Mouse (Mus musculus) midbrain, embryonic 11.5 days (tissue): Measurements from ENCODE around the gene Vasp. TPM values are rescaled to one million over a fixed set of nuclear protein-coding genes. Genes with fewer than 3 reads are reported as not detected.

Experiments
- ATAC-seq: fragments of 200-750 bp; cut with Nextera tagmentation; 2 replicates; pipeline ENCODE4 v1.8.0; 2017; ENCODE audit warnings: moderate TSS enrichment, moderate library complexity; ENCODE audit not compliant: low FRiP score
- DNase-seq: peaks from one replicate; pipeline ENCODE4 v3.0.0; 2015; ENCODE audit warnings: low spot score; ENCODE audit errors: missing footprints
- H3K27ac ChIP-seq: fragments of 300-500 bp; sonication (generic); 2 replicates; pipeline ENCODE4 v1.5.1; 2014; ENCODE audit warnings: low read depth, low read length
- H3K27me3 ChIP-seq: fragments of 300-500 bp; sonication (generic); 2 replicates; pipeline ENCODE4 v1.6.1; 2014; ENCODE audit warnings: mild to moderate bottlenecking, low read length, moderate library complexity, mixed read lengths; ENCODE audit not compliant: control insufficient read depth, insufficient read depth
- H3K36me3 ChIP-seq: fragments of 300-500 bp; sonication (generic); 2 replicates; pipeline ENCODE4 v1.6.1; 2014; ENCODE audit warnings: mild to moderate bottlenecking, low read length, moderate library complexity, mixed read lengths; ENCODE audit not compliant: control insufficient read depth, insufficient read depth
- H3K4me1 ChIP-seq: fragments of 300-500 bp; sonication (generic); 2 replicates; pipeline ENCODE4 v1.6.1; 2014; ENCODE audit warnings: low read length; ENCODE audit not compliant: control insufficient read depth, insufficient read depth
- H3K4me2 ChIP-seq: fragments of 300-500 bp; sonication (generic); 2 replicates; pipeline ENCODE4 v1.6.1; 2014; ENCODE audit warnings: mild to moderate bottlenecking, moderate library complexity
- H3K4me3 ChIP-seq: fragments of 300-500 bp; sonication (generic); 2 replicates; pipeline ENCODE4 v1.5.1; 2014; ENCODE audit warnings: low read depth, low read length
- H3K9ac ChIP-seq: fragments of 300-500 bp; sonication (generic); 2 replicates; pipeline ENCODE4 v1.6.1; 2014; ENCODE audit warnings: low read length
- H3K9me3 ChIP-seq: fragments of 300-500 bp; sonication (generic); 2 replicates; pipeline ENCODE4 v1.6.1; 2016; ENCODE audit warnings: low read length; ENCODE audit not compliant: control insufficient read depth
- WGBS: fragments of 180-500 bp; shearing (Covaris S2); extraction: QIAGEN DNeasy Blood & Tissue Kit; methylation state at CpG from one replicate; pipeline ENCODE4 v1.1.7; 2014; 5-methylcytosine and 5-hydroxymethylcytosine counted together
- polyA plus RNA-seq: library from polyadenylated mRNA; unstranded; fragments of >200 nt; fragmentation: Nextera tagmentation; extraction: Ambion mirVana; gene quantifications from 2 replicates; pipeline ENCODE4 v1.2.1, GENCODE M21; 2014

Gene Vasp
- polyA plus RNA-seq, 1 experiment from 2014 or later, result 46.0 TPM

DNA sequence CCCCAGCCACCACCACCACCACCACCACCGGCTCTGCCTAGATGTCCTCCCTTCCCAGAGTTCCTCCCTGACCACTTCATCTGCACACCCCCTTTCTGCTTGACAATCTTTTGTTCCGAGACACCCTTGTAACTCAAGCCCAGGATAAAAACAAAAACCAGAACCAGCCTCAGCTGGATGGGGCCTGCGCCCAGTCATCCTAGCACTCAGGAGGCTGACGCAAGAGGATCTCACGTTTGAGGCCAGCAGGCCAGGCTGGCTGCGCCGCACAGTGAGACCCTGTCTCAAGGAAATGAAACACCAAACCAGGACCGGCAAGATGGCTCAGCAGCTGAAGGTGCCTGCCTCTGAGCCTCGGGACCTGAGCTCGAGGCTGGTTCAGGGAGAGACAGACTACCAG is 4.6 kb downstream of the Vasp start:
- Histone ChIP-seq H3K4me1 (peaks cover 13% of the 10 kb centered on the region), H3K4me3 (no peak overlapping the region), H3K36me3 (peaks cover 11% of the 10 kb centered on the region), H3K27me3 (no peaks in the 10 kb centered on the region), H3K9ac (no peak overlapping the region), H3K4me2 (no peak overlapping the region), H3K27ac (no peak overlapping the region), H3K9me3 (no peaks in the 10 kb centered on the region)
- ATAC-seq, result no peak
- WGBS, result 74% methylated on average over 10 of the region's 10 CpGs
- no peak for DNase-seq

- no peaks in the 10 kb centered on the region for H3K27me3 ChIP-seq
- no peaks in the 10 kb centered on the region for H3K9me3 ChIP-seq
- H3K4me3 ChIP-seq, result no peak overlapping the region
- ATAC-seq (no peak), DNase-seq (no peak)
- peaks cover 11% of the 10 kb centered on the region for H3K36me3 ChIP-seq
- peaks cover 13% of the 10 kb centered on the region for H3K4me1 ChIP-seq
- 88% methylated on average over 10 of the region's 10 CpGs for WGBS
- H3K9ac ChIP-seq, result no peak overlapping the region
- H3K27ac ChIP-seq, result no peak overlapping the region
- H3K4me2 ChIP-seq, result no peak overlapping the region
These were observed 5.4 kb downstream of the Vasp start for GRCm38 (mm10) chr7:19265928-19266822.

GRCm38 (mm10) chr7:19265147-19265546 is 6.5 kb downstream of the Vasp start:
- no peak overlapping the region for H3K9ac ChIP-seq
- ATAC-seq, result no peak
- no peak overlapping the region for H3K4me2 ChIP-seq
- no peaks in the 10 kb centered on the region for H3K27me3 ChIP-seq
- H3K4me3 ChIP-seq, result no peak overlapping the region
- peaks cover 12% of the 10 kb centered on the region for H3K36me3 ChIP-seq
- DNase-seq, result no peak
- peaks cover 7% of the 10 kb centered on the region for H3K4me1 ChIP-seq
- no peak overlapping the region for H3K27ac ChIP-seq
- H3K9me3 ChIP-seq, result no peaks in the 10 kb centered on the region
- 88% methylated on average over 7 of the region's 7 CpGs for WGBS

- ATAC-seq, result no peak
- H3K36me3 ChIP-seq, result peaks cover 10% of the 10 kb centered on the region
- H3K9me3 ChIP-seq, result no peaks in the 10 kb centered on the region
- H3K9ac ChIP-seq, result no peak overlapping the region
- no peaks in the 10 kb centered on the region for H3K27me3 ChIP-seq
- H3K4me2 ChIP-seq, result no peak overlapping the region
- H3K4me3 ChIP-seq, result no peak overlapping the region
- H3K27ac ChIP-seq, result no peak overlapping the region
- no peak for DNase-seq
- WGBS, result 75% methylated on average over 3 of the region's 3 CpGs
- no peaks in the 10 kb centered on the region for H3K4me1 ChIP-seq
These were observed 13.3 kb downstream of the Vasp start for GRCm38 (mm10) chr7:19258336-19258735.

DNA sequence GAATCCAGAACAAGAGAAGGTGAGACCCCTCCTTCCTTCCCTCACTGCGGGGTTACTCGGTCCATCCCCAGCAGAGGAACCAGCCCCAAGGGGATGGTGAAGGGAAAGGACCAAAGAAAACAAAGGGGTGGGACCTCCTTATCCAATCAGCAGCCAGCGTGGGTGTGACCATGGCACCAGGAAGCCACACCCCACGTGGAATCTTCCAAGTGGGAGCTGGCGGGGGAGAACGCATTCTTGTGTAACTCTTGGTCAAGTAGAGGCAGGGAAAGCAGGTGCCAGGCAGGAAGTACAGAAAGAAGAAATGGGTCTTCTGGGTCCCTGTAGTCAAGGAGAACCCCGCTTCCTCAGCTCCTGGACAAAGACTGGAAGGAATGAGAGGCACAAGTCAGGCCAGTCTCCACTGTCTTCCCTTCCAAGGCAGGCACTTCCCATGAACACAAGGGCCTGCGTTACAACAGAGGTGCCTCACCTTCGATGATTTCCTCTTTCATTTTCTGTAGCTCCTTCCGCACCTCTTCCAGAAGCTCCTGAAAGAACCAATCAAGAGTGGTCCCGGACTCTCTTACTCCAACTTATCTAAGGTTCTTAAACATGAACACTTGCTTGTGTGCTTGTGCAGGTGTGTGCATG is 14.1 kb downstream of the Vasp start:
- no peaks in the 10 kb centered on the region for H3K9me3 ChIP-seq
- H3K4me1 ChIP-seq, result no peaks in the 10 kb centered on the region
- H3K4me2 ChIP-seq, result no peak overlapping the region
- H3K27ac ChIP-seq, result no peak overlapping the region
- 35% methylated on average over 11 of the region's 11 CpGs for WGBS
- no peak overlapping the region for H3K9ac ChIP-seq
- no peaks in the 10 kb centered on the region for H3K27me3 ChIP-seq
- peak; percentile 79 for ATAC-seq
- peaks cover 7% of the 10 kb centered on the region; the same call in 1 of the 2 replicates for H3K36me3 ChIP-seq
- H3K4me3 ChIP-seq, result no peak overlapping the region
- peak; percentile 83 for DNase-seq

GRCm38 (mm10) chr7:19256567-19256966 is 15.1 kb downstream of the Vasp start:
- no peak overlapping the region for H3K4me2 ChIP-seq
- peaks cover 7% of the 10 kb centered on the region; the same call in 1 of the 2 replicates for H3K36me3 ChIP-seq
- no peak overlapping the region for H3K9ac ChIP-seq
- H3K4me1 ChIP-seq, result no peaks in the 10 kb centered on the region
- no peaks in the 10 kb centered on the region for H3K27me3 ChIP-seq
- 93% methylated on average over 7 of the region's 7 CpGs for WGBS
- H3K9me3 ChIP-seq, result no peaks in the 10 kb centered on the region
- ATAC-seq, result no peak
- H3K4me3 ChIP-seq, result no peak overlapping the region
- no peak overlapping the region for H3K27ac ChIP-seq
- no peak for DNase-seq

- Histone ChIP-seq H3K9me3 (no peaks in the 10 kb centered on the region), H3K9ac (no peak overlapping the region), H3K36me3 (peaks cover 7% of the 10 kb centered on the region; the same call in 1 of the 2 replicates), H3K27ac (no peak overlapping the region), H3K4me1 (no peaks in the 10 kb centered on the region), H3K27me3 (no peaks in the 10 kb centered on the region), H3K4me2 (no peak overlapping the region), H3K4me3 (no peak overlapping the region)
- 88% methylated on average over 17 of the region's 17 CpGs for WGBS
- DNase-seq (no peak), ATAC-seq (no peak)
These were observed 16.2 kb downstream of the Vasp start for GRCm38 (mm10) chr7:19255395-19255794.

DNA sequence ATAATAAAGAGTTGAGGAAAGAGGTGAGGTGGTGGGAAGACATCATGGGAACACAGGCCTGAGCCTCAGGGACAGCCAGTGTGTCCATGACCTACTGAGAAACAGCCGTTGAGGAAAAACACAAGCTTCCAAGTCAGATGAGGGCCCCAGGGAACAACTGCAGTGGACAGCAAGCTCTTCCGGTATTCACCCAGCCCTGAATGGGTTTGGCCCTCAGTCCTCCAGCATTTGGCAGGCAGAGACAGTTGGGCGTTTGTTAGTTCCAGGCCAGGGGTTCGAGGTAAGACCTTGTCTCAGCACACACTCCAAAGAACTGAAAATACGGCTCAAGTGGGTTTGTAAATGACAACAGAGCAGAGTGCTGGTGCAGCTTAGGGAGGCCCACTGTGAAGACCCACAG is 18.2 kb downstream of the Vasp start:
- no peak overlapping the region for H3K4me3 ChIP-seq
- H3K36me3 ChIP-seq, result peaks cover 2% of the 10 kb centered on the region
- 70% methylated on average over 5 of the region's 5 CpGs for WGBS
- ATAC-seq, result no peak
- H3K9ac ChIP-seq, result no peak overlapping the region
- no peaks in the 10 kb centered on the region for H3K4me1 ChIP-seq
- no peak overlapping the region for H3K4me2 ChIP-seq
- H3K9me3 ChIP-seq, result no peaks in the 10 kb centered on the region
- H3K27ac ChIP-seq, result no peak overlapping the region
- DNase-seq, result no peak
- no peaks in the 10 kb centered on the region for H3K27me3 ChIP-seq

DNA sequence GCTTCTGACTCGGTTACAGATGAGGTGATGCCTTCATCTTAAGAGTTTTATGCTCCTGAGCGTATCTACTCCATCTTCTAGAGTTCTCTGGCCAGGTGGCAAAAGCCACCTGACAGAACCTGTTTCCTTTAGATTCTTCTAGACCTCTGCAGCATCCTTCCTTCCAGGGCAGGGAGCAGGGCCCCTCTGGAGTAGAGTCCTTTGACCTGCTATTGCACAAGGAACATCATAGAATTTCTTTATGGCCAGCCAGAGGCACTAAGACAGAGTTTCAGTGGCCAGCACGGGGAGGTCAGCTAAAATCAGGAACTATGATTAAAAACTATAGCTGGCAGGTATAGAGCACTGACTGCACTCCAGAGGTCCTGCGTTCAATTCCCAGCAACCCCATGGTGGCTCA is 19.5 kb downstream of the Vasp start:
- ATAC-seq, result no peak
- no peaks in the 10 kb centered on the region for H3K4me1 ChIP-seq
- no peak overlapping the region for H3K9ac ChIP-seq
- H3K27me3 ChIP-seq, result no peaks in the 10 kb centered on the region
- 83% methylated on average over 4 of the region's 4 CpGs for WGBS
- no peak overlapping the region for H3K4me3 ChIP-seq
- H3K27ac ChIP-seq, result no peak overlapping the region
- no peak for DNase-seq
- no peaks in the 10 kb centered on the region; the same call in 1 of the 2 replicates for H3K36me3 ChIP-seq
- H3K9me3 ChIP-seq, result no peaks in the 10 kb centered on the region
- no peak overlapping the region for H3K4me2 ChIP-seq
